ENCODE assay signal across 8 mouse cellular contexts in genomic region chr15:82982724-82983415, GRCm38 (mm10). TPM values are rescaled to one million over a fixed set of nuclear protein-coding genes. Genes with fewer than 3 reads are reported as not detected.
DNase-seq lines count a peak whose midpoint lies in the region; ATAC-seq lines count a peak whose summit lies in the region.

No protein-coding gene starts in this region.

- DNase-seq in brain, embryonic 18.5 days (ENCODE audit: low read depth, low spot score) = peak; percentile 56
- DNase-seq in mesoderm, embryonic 11.5 days (ENCODE audit: low read depth, low spot score) = peak; percentile 78
- DNase-seq in spleen, postnatal 4 days (ENCODE audit: low spot score in 2 of 2) = no peak
- no peak for DNase-seq in natural killer cell, adult 2 months (ENCODE audit: low spot score in 2 of 2)

- H3K4me3 ChIP-seq in embryonic facial prominence, embryonic 13.5 days = peak overlapping the region; percentile 9; the same call in 1 of the 2 replicates
- H3K4me3 ChIP-seq in heart, embryonic 13.5 days = no peak overlapping the region

- no peaks in the 10 kb centered on the region for H3K36me3 ChIP-seq in embryonic facial prominence, embryonic 13.5 days
- H3K36me3 ChIP-seq in heart, embryonic 13.5 days = no peaks in the 10 kb centered on the region

- WGBS in embryonic facial prominence, embryonic 13.5 days = 3% methylated on average over 18 of the region's 18 CpGs
- WGBS in heart, embryonic 13.5 days = 25% methylated on average over 18 of the region's 18 CpGs

- H3K4me1 ChIP-seq in embryonic facial prominence, embryonic 13.5 days = peaks cover 68% of the 10 kb centered on the region
- H3K4me1 ChIP-seq in heart, embryonic 13.5 days = peaks cover 43% of the 10 kb centered on the region

- H3K27ac ChIP-seq in embryonic facial prominence, embryonic 13.5 days = peak overlapping the region; percentile 88
- H3K27ac ChIP-seq in heart, embryonic 13.5 days (replicated peaks) = 0 out of 2 replicates have a peak overlapping the region, but pooled peaks have one; percentile 0

- H3K4me2 ChIP-seq in embryonic facial prominence, embryonic 13.5 days = peak overlapping the region; percentile 47
- peak overlapping the region; percentile 53 for H3K4me2 ChIP-seq in heart, embryonic 13.5 days

- H3K9me3 ChIP-seq in embryonic facial prominence, embryonic 13.5 days = no peaks in the 10 kb centered on the region
- no peaks in the 10 kb centered on the region for H3K9me3 ChIP-seq in heart, embryonic 13.5 days

- H3K27me3 ChIP-seq in embryonic facial prominence, embryonic 13.5 days = peaks cover 9% of the 10 kb centered on the region; the same call in 1 of the 2 replicates
- peaks cover 57% of the 10 kb centered on the region for H3K27me3 ChIP-seq in heart, embryonic 13.5 days (replicated peaks)

- peak overlapping the region; percentile 32; the same call in 1 of the 2 replicates for H3K9ac ChIP-seq in embryonic facial prominence, embryonic 13.5 days
- no peak overlapping the region for H3K9ac ChIP-seq in heart, embryonic 13.5 days

- ATAC-seq in embryonic facial prominence, embryonic 13.5 days (ENCODE audit: insufficient number of reproducible peaks, insufficient read depth, low FRiP score, low TSS enrichment, low read depth) = 0 out of 2 replicates have a peak, but pooled peaks have one; percentile 1
- ATAC-seq in heart, embryonic 13.5 days (ENCODE audit: extremely low read depth, insufficient number of reproducible peaks, low FRiP score, low TSS enrichment) = no peak
- ATAC-seq in granulocyte monocyte progenitor cell, adult 5-6 weeks (replicated peaks; ENCODE audit: poor library complexity, severe bottlenecking) = no peak
- ATAC-seq in inflammation-experienced regulatory T-cells, adult 6 months = no peak

RNA-seq across cellular contexts. Expression of gene Tcf20, which starts 4.8 kb away (rescaled TPM):
- 15.2 and 15.8 TPM in 2 replicates for polyA plus RNA-seq in embryonic facial prominence, embryonic 13.5 days (2015; fragmentation: Nextera tagmentation; extraction: Ambion mirVana)
- 4.6 and 4.8 TPM in 2 replicates for polyA plus RNA-seq in heart, embryonic 13.5 days (2015; fragmentation: Nextera tagmentation; extraction: Ambion mirVana)
- total RNA-seq in granulocyte monocyte progenitor cell, adult 5-6 weeks (2014; fragmentation: Nextera tagmentation) = 52.2 and 56.9 TPM in 2 replicates
- total RNA-seq in granulocyte monocyte progenitor cell, adult 5-6 weeks (2017) = 76.8 and 81.2 TPM in 2 replicates
- 10 to 100 TPM; 13.1 to 21.1 (median 13.8) TPM for polyA plus RNA-seq in inflammation-experienced regulatory T-cells, adult 6 months (2017; shearing (Covaris generic))

RNA-seq across cellular contexts. Expression of gene Nfam1, which starts 50.2 kb away (rescaled TPM):
- 3.6 and 3.7 TPM in 2 replicates for polyA plus RNA-seq in embryonic facial prominence, embryonic 13.5 days (2015; fragmentation: Nextera tagmentation; extraction: Ambion mirVana)
- polyA plus RNA-seq in heart, embryonic 13.5 days (2015; fragmentation: Nextera tagmentation; extraction: Ambion mirVana) = 2.0 and 2.1 TPM in 2 replicates
- 60.7 and 62.4 TPM in 2 replicates for total RNA-seq in granulocyte monocyte progenitor cell, adult 5-6 weeks (2014; fragmentation: Nextera tagmentation)
- total RNA-seq in granulocyte monocyte progenitor cell, adult 5-6 weeks (2017) = 45.3 and 52.8 TPM in 2 replicates
- under 1 TPM in 2 of 3 experiments, not detected in 1; 0.26 to 0.92 TPM for polyA plus RNA-seq in inflammation-experienced regulatory T-cells, adult 6 months (2017; shearing (Covaris generic))

Comparison
In these comparisons a context has a peak if more than half of its experiments do, and no peak if none do; other contexts are left out.
1. DNase-seq: peak in brain, embryonic 18.5 days (single experiment) and mesoderm, embryonic 11.5 days (single experiment); none in spleen, postnatal 4 days (0 of 2) and natural killer cell, adult 2 months (0 of 2).